Mouse (Mus musculus): ENCODE measurements around the gene Nt5dc2. TPM values are rescaled to one million over a fixed set of nuclear protein-coding genes. Genes with fewer than 3 reads are reported as not detected.

Gene Nt5dc2
- polyA plus RNA-seq (2015; fragmentation: Nextera tagmentation; extraction: Ambion mirVana) = 226 and 228 TPM in 2 replicates

DNA sequence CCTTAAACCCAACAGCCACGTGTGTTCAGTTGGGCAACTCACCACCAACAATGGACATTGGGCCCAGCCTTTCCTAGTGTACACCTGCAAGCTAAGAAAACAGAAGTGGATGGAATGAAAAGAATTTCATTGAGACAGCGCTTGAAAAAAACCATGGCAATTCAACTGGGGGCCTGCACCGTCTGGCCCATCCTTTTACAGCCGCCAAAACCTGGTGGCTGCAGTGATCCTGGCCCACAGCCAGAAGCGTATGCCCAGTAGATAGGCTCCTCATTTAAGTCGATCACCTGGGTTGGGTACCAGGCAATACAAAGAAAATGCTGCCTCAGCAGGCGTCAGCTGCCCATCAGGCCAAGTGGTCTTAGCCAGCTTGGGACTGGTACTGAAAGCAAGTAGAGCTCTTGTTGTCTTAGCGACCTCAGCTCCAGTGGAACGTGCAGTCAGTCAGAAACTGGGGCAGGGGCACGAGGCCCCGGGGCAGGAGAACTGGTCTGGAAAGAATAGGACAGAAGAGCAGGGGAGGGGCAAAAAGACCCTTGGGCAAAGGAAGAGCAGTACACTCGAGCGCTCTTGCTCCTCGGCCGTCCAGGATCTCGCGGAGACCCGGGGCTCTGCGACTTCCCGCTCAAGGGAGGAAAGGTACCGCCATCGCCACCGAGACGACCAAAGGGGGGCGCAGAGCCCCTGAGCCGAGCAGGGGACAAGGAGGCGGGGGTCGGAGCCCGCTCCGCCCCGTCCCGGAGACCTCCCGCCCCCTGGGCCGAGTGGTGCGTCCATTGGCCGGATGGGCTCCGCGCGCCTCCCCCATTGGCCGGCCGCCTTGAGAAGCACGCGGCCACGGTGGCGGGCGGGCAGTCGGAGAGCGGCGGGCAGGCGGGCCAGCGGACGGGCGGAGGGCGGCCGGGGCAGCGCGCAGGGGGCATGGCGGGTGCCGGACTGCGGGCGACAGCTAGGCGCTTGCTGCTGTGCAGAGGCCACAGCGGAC, at the start of gene Nt5dc2:
Gene Nt5dc2 (plus strand): TSS at position 818 of the 985 bp plus-strand sequence.
- Histone ChIP-seq H3K27ac (replicated peaks) (peak within 1 kb of the TSS; percentile 90), H3K4me2 (peak within 1 kb of the TSS; percentile 73), H3K4me1 (peaks cover 72% of the 10 kb centered on the region), H3K4me3 (replicated peaks) (peak within 1 kb of the TSS; percentile 84), H3K9ac (replicated peaks) (peak within 1 kb of the TSS; percentile 78), H3K27me3 (replicated peaks) (no peaks in the 10 kb centered on the region), H3K36me3 (peaks cover 4% of the 10 kb centered on the region), H3K9me3 (replicated peaks) (no peaks in the 10 kb centered on the region)
- 3% methylated on average over 54 of the region's 63 CpGs for WGBS
- ATAC-seq (ENCODE audit: low FRiP score) = peak; percentile 77

DNA sequence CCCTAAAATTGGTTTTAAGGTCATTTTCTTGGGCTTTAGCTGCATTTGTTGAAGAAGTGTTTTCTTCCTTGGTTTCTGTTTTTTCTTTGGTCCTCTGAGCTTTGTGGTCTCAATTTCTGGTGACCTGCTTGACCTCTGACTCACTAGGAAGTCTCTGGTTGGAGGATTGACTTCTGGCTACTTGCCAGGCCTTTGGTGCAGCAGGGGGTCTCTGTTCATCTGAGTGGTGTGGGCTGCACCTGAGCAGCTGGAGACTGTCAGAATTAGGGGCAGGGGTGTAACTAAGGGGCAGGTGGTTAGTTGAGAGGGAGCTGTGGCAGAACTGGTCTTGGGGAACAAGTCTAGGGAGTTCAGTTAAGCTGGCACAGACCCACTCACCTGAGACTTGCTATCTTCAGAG, 49.7 kb upstream of the Nt5dc2 start:
- Histone ChIP-seq H3K4me2 (no peak overlapping the region), H3K36me3 (peaks cover 49% of the 10 kb centered on the region), H3K27me3 (replicated peaks) (no peaks in the 10 kb centered on the region), H3K27ac (replicated peaks) (no peak overlapping the region), H3K9ac (replicated peaks) (no peak overlapping the region), H3K4me1 (no peaks in the 10 kb centered on the region), H3K4me3 (replicated peaks) (no peak overlapping the region), H3K9me3 (replicated peaks) (no peaks in the 10 kb centered on the region)
- ATAC-seq (ENCODE audit: low FRiP score) = no peak

DNA sequence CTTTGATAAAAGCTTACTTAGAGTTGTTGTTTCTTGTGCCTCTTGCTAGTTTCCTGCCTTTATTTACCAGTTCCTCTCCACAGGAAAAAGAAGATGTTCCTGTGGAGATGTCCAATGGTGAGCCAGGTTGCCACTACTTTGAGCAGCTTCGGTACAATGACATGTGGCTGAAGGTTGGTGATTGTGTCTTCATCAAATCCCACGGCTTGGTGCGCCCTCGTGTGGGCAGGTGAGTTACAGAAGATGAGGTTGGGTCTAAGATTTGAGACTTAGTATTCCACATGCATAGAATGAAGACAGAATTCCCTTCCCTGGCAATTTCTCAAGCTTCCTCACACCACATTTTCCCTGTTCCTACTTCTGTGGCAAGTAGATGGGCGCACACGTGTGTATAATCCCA, 43.4 kb upstream of the Nt5dc2 start:
- H3K4me3 ChIP-seq (replicated peaks) = no peak overlapping the region
- H3K4me2 ChIP-seq = no peak overlapping the region
- no peaks in the 10 kb centered on the region for H3K27me3 ChIP-seq (replicated peaks)
- no peak overlapping the region for H3K27ac ChIP-seq (replicated peaks)
- H3K4me1 ChIP-seq = no peaks in the 10 kb centered on the region
- H3K36me3 ChIP-seq = peaks cover 58% of the 10 kb centered on the region
- WGBS = 92% methylated on average over 6 of the region's 6 CpGs
- no peak overlapping the region for H3K9ac ChIP-seq (replicated peaks)
- no peak for ATAC-seq (ENCODE audit: low FRiP score)
- no peaks in the 10 kb centered on the region for H3K9me3 ChIP-seq (replicated peaks)

DNA sequence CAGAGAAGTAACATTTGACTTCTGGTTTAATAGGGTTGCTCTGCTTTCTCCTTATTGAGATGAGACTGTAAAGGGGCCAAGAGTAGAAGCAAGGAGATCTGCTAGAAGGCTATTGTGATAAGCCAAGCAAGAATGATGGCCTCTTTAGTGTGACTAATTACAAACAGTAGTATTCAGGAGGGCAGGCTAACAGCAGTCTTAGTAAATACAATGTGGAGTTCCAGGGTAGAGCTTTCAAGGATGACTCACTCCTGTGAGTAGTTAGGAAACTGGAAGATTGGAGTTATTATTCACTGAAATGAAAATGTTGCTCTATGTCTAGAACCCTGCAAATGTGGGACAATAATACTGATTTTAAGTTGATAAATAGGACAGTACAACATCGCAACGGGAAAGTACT, 42.3 kb upstream of the Nt5dc2 start:
- Histone ChIP-seq H3K4me1 (no peaks in the 10 kb centered on the region), H3K4me2 (no peak overlapping the region), H3K9ac (replicated peaks) (no peak overlapping the region), H3K36me3 (peaks cover 62% of the 10 kb centered on the region), H3K9me3 (replicated peaks) (no peaks in the 10 kb centered on the region), H3K4me3 (replicated peaks) (no peak overlapping the region), H3K27me3 (replicated peaks) (no peaks in the 10 kb centered on the region), H3K27ac (replicated peaks) (no peak overlapping the region)
- WGBS = 95% methylated on average over 2 of the region's 2 CpGs
- ATAC-seq (ENCODE audit: low FRiP score) = no peak

DNA sequence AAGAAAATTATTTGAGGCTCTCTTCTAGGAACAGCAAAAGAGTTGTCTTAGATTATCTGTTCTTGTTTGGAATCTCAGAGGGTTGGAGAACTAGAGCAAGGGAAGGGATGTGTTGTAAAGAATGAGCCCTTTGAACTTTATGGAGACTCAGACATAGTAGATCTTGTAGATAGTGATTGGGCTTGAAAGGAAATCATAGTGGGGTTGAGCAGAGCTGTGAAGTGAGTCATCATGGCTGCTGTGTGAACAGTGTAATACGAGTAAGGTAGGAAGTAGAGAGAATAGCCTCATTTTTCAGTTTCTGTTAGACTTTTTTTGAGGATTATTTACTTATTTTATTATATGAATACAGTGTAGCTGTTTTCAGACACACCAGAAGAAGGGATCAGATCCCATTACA, 40.9 kb upstream of the Nt5dc2 start:
- H3K4me2 ChIP-seq = no peak overlapping the region
- H3K9me3 ChIP-seq (replicated peaks) = no peaks in the 10 kb centered on the region
- WGBS = 94% methylated on average over 1 of the region's 1 CpGs
- H3K4me3 ChIP-seq (replicated peaks) = no peak overlapping the region
- ATAC-seq (ENCODE audit: low FRiP score) = no peak
- H3K27me3 ChIP-seq (replicated peaks) = no peaks in the 10 kb centered on the region
- H3K36me3 ChIP-seq = peaks cover 62% of the 10 kb centered on the region
- H3K27ac ChIP-seq (replicated peaks) = no peak overlapping the region
- H3K9ac ChIP-seq (replicated peaks) = no peak overlapping the region
- H3K4me1 ChIP-seq = no peaks in the 10 kb centered on the region

DNA sequence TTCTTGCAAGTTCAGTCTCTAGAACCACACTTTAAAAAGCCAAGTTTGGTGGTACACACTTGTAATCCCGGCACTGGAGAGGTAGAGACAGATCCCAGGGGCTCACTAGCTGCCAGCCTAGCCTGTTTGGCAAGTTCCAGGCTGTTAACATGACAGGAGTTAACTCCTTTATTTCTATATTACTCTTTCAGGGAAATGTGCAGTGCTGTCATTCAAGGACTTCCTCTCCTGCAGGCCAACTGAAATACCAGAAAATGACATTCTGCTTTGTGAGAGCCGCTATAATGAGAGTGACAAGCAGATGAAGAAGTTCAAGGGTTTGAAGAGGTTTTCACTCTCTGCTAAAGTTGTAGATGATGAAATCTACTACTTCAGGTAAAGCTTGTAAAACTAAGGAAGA, 25.7 kb upstream of the Nt5dc2 start:
- peaks cover 55% of the 10 kb centered on the region for H3K36me3 ChIP-seq
- 88% methylated on average over 2 of the region's 2 CpGs for WGBS
- no peaks in the 10 kb centered on the region for H3K4me1 ChIP-seq
- ATAC-seq (ENCODE audit: low FRiP score) = no peak
- no peak overlapping the region for H3K4me2 ChIP-seq
- H3K27ac ChIP-seq (replicated peaks) = no peak overlapping the region
- no peaks in the 10 kb centered on the region for H3K27me3 ChIP-seq (replicated peaks)
- no peak overlapping the region for H3K9ac ChIP-seq (replicated peaks)
- no peak overlapping the region for H3K4me3 ChIP-seq (replicated peaks)
- no peaks in the 10 kb centered on the region for H3K9me3 ChIP-seq (replicated peaks)

DNA sequence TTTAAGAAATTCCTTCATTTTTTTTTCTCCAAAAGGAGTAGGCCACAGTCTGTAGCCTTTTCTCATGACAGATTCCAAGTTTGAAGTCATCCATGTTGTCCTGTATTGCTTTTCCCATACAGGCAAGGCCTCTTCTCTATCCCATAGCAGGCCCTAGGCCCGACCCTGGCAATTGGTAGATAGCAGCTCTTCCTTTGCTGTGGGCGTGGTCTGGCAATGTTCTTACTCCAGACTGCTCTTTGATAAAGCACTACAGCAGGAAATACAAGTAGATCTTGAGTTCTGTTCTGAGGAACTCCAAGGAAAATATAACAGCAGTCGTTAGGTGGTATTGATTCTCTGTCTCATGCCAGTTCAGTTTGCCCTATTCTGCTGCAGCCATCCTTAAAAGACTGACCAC, 20.2 kb upstream of the Nt5dc2 start:
- Histone ChIP-seq H3K4me2 (no peak overlapping the region), H3K36me3 (peaks cover 58% of the 10 kb centered on the region), H3K4me3 (replicated peaks) (no peak overlapping the region), H3K9me3 (replicated peaks) (no peaks in the 10 kb centered on the region), H3K27me3 (replicated peaks) (no peaks in the 10 kb centered on the region), H3K27ac (replicated peaks) (no peak overlapping the region), H3K4me1 (no peaks in the 10 kb centered on the region), H3K9ac (replicated peaks) (no peak overlapping the region)
- WGBS = 89% methylated on average over 3 of the region's 3 CpGs
- ATAC-seq (ENCODE audit: low FRiP score) = no peak

DNA sequence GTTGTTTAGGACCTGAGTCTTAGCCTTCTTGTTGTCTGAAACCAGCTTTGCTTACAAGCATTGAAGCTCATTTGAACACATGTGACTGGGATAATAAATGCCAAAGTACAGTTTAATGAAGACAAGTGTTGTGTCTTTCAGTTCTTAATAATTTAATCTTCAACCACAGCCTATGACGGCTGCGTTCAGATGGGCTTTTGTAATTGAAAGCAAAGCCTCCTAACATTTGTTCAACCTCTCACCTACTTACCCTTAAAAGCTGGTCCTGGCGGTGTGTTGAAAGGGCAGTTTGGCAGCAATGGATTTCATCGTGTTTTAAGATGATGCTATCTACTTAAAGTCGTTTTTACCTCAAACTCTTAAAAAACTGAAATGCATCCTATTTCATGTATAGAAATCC, 18.7 kb upstream of the Nt5dc2 start:
- Histone ChIP-seq H3K27me3 (replicated peaks) (no peaks in the 10 kb centered on the region), H3K36me3 (peaks cover 57% of the 10 kb centered on the region), H3K4me2 (no peak overlapping the region), H3K27ac (replicated peaks) (no peak overlapping the region), H3K4me1 (no peaks in the 10 kb centered on the region), H3K4me3 (replicated peaks) (no peak overlapping the region), H3K9me3 (replicated peaks) (no peaks in the 10 kb centered on the region), H3K9ac (replicated peaks) (no peak overlapping the region)
- 90% methylated on average over 5 of the region's 5 CpGs for WGBS
- no peak for ATAC-seq (ENCODE audit: low FRiP score)

DNA sequence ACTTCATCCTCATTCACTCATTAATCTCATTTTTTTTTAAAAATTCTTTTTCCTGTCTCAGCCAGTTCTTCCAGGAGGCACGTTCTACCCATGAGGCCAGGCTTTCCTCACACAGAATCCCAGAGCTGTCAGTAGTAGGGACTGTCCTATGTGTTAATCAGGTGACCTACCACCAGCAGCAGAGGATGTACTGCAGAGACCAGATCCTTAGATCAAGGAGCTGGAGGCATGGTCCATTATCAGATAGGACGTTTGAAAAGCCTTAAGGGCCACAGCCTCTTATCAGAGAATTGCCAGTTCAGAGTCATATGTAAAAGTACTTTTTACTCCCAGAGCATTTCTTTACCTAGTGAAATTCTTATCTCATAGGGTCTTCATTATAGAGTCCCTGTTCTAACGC, 16.8 kb upstream of the Nt5dc2 start:
- Histone ChIP-seq H3K4me2 (no peak overlapping the region), H3K4me3 (replicated peaks) (no peak overlapping the region), H3K9ac (replicated peaks) (no peak overlapping the region), H3K36me3 (peaks cover 55% of the 10 kb centered on the region), H3K27ac (replicated peaks) (no peak overlapping the region), H3K9me3 (replicated peaks) (no peaks in the 10 kb centered on the region), H3K4me1 (no peaks in the 10 kb centered on the region), H3K27me3 (replicated peaks) (no peaks in the 10 kb centered on the region)
- no peak for ATAC-seq (ENCODE audit: low FRiP score)
- 87% methylated on average over 3 of the region's 3 CpGs for WGBS

DNA sequence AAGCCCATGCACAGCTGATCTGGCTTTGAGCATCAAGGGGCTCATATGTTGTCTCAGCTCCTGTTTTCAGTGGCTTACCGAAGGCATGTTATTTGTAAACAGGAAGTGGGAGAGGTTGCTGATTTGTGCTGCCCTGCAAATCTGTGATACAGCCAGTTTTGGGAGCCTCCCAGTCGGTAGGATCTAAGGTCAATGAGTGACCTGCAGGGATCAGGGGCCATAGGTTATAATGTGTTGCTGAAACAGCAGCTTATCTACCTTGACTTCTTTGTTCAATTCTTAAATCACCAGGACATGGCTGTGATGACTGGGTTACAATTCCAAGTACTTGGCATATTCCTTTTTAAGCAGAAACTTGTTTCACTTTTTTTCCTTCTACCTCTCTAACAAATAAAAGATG, 15.3 kb upstream of the Nt5dc2 start:
- Histone ChIP-seq H3K27me3 (replicated peaks) (no peaks in the 10 kb centered on the region), H3K4me2 (no peak overlapping the region), H3K4me3 (replicated peaks) (no peak overlapping the region), H3K9ac (replicated peaks) (no peak overlapping the region), H3K36me3 (peaks cover 50% of the 10 kb centered on the region), H3K4me1 (no peaks in the 10 kb centered on the region), H3K27ac (replicated peaks) (no peak overlapping the region), H3K9me3 (replicated peaks) (no peaks in the 10 kb centered on the region)
- no peak for ATAC-seq (ENCODE audit: low FRiP score)
- 85% methylated on average over 2 of the region's 2 CpGs for WGBS

DNA sequence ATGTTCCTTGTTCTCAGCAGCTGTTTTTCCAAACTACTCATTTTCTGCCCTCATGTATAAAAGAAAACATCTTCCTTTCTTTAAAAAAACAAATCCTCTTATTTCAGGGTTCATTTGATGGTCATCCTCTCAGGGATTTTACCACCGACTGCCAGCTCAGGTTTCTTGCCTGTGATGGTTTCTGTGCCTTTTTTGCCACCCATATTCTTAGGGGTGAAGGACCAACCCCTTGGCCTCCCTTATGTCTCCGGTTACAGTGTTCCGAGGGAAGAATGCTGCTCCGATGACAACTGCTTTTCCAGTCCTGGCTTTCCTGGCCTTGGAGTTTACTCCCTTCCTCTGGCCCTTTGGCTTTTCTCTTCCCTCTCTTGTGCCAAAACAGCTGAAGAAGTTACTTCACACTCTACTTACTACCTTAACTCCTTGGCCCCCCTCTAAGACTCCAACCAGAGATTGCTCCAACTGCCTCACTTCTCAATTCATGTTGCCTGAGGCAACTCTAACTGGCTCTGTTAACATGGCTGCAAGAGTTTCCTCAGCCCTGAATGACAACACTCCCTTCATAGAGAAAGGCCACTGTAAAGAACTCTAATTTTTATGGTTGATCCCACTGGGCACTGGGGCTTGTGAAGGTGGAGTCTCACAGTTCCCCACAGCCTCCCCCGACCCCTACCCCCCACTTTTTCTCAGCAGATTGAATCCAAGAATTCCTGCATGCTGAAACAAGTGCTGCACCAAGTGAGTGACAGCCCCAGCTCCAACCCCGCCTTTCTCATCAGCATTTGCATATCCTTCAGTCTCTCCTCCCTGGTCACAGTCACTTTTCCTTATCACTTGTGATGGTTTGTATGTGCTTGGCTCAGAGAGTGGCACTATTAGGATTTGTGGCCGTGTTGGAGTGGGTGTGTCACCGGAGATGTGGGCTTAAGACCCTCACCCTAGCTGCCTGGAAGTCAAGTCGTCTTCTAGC, 5.5 kb upstream of the Nt5dc2 start:
- Histone ChIP-seq H3K4me1 (peaks cover 40% of the 10 kb centered on the region), H3K27me3 (replicated peaks) (no peaks in the 10 kb centered on the region), H3K36me3 (peaks cover 14% of the 10 kb centered on the region; the same call in 1 of the 2 replicates), H3K4me2 (no peak overlapping the region), H3K27ac (replicated peaks) (peak overlapping the region; percentile 30; the same call in 1 of the 2 replicates), H3K9ac (replicated peaks) (no peak overlapping the region), H3K4me3 (replicated peaks) (no peak overlapping the region), H3K9me3 (replicated peaks) (no peaks in the 10 kb centered on the region)
- ATAC-seq (ENCODE audit: low FRiP score) = no peak
- 71% methylated on average over 9 of the region's 9 CpGs for WGBS
